Mouse (Mus musculus): ENCODE measurements around the gene Olfr467.
"Not testable (repeated sequence)": the region's sequence is repeated elsewhere in the genome, so short reads cannot be mapped to it uniquely, and the experiment has no call there.

The Olfr467 gene

GRCm38 (mm10) chr7:107811963-107812362 is at the start of gene Olfr467:
Olfr467 (plus strand) TSS chr7:107812263.
- CTCF ChIA-PET = interaction anchor here (0.7 kb wide), 1 partner anchor 939 kb away, joined by 5 read pairs; the partner anchor contains the start of gene Olfr513

GRCm38 (mm10) chr7:107770812-107771211 is 41.3 kb upstream of the Olfr467 start:
- CTCF ChIA-PET = no interaction called here

- CTCF ChIA-PET = no interaction called here
These were observed 33.8 kb upstream of the Olfr467 start for GRCm38 (mm10) chr7:107778216-107778615.

DNA sequence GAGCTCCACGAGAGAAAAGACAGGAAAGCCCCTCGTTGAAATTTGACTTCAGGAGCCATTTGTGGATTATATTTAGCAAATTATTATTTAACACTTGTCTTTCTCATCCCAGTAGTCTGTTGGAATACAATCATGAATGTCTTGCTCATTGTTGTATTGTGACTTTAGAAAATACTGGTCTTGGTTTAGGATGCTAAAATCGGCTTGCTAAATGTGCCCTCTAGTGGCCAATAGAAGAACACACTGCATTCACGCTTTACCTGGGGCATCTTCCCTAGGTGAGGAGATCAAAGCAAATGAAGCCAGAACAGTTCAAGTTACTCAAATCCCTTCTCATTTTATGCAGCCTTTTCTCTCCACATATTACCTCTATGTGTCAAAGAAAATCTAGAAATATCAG is 32.5 kb upstream of the Olfr467 start:
- CTCF ChIA-PET = interaction anchor here (1.1 kb wide), 1 partner anchor 73 kb away, joined by 3 read pairs; no protein-coding TSS in a partner anchor

GRCm38 (mm10) chr7:107787977-107788620 is 24.0 kb upstream of the Olfr467 start:
- CTCF ChIA-PET = no interaction called here

DNA sequence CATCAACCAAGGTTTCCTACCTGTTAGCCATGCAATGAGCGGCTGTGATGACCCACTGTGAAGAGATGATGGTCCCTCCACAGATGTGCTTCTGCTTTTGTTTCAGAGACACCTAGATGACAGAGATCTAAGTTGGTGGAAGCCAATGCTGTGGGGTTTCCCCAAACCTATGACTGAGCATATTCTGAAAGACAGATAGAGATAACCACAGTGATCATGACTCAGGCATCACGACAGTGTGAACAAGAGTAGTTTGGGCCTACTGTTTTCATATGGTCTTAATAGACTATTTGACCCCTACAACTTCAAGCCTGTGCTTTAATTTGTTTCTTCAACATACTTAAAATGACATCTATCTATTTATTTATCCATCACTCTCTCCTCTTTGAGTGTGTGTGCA is 15.6 kb upstream of the Olfr467 start:
- CTCF ChIA-PET = no interaction called here

GRCm38 (mm10) chr7:107801108-107801507 is 11.0 kb upstream of the Olfr467 start, which contains the start of gene Ovch2:
Ovch2 (minus strand) TSS chr7:107801208.
- CTCF ChIA-PET = no interaction called here

- CTCF ChIA-PET = no interaction called here
These were observed 9.9 kb upstream of the Olfr467 start for GRCm38 (mm10) chr7:107802138-107802537.

GRCm38 (mm10) chr7:107819442-107819841 is 7.4 kb downstream of the Olfr467 start:
- CTCF ChIA-PET = interaction anchor here (0.6 kb wide), 1 partner anchor 1548 kb away, joined by 4 read pairs; no protein-coding TSS in a partner anchor

GRCm38 (mm10) chr7:107823867-107824266 is 11.8 kb downstream of the Olfr467 start:
- CTCF ChIA-PET = interaction anchor here (0.6 kb wide), 1 partner anchor 1213 kb away, joined by 4 read pairs; no protein-coding TSS in a partner anchor

DNA sequence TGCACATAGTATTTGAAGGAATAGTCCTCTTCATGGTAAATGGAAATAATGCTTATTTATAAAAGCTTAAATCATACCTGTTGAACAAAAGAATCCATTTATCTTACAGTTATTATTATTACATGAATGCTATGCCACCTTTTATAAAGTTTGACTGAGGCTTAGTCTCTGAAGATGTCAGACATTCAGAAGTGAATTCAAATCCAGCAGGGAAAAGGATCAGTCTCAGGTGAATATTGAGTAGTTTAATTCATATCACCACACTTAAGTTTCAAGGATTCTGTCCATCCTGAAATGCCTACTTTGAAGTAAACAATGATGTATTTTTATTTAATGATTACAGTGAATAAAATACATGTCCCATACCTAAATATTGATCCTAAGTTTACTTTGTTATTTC is 13.4 kb downstream of the Olfr467 start, which contains the start of gene Olfr469:
Gene Olfr469, minus strand, starts transcription at position 101 of the 400 bp plus-strand sequence.
- CTCF ChIA-PET = not testable (repeated sequence)

DNA sequence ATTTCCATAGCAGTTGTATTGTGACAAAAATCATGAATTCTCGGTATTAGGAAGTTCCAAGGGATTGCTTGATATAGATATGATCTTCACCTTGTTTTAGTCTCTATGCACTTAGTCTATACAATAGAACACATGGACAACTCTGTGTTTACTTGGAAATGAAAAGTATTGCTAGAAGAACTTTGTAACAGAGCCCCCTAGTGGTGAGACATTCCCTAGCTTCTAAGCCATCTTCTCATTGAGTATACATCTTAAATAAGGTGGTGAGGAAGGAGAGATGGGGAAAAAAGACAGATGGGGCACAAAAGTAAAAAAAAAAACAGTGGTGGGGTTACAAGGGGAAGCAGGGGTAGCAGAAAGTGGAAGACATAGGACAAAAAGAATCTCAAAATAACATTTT is 29.7 kb downstream of the Olfr467 start:
- CTCF ChIA-PET = no interaction called here

- CTCF ChIA-PET = not testable (repeated sequence)
These were observed 35.3 kb downstream of the Olfr467 start, which contains the start of gene Olfr470 for GRCm38 (mm10) chr7:107847390-107847789. Olfr470 (minus strand) TSS chr7:107847490.

All from spleen, embryonic (tissue).